Mouse (Mus musculus): Measurements from ENCODE around the gene Ccdc162.

DNA sequence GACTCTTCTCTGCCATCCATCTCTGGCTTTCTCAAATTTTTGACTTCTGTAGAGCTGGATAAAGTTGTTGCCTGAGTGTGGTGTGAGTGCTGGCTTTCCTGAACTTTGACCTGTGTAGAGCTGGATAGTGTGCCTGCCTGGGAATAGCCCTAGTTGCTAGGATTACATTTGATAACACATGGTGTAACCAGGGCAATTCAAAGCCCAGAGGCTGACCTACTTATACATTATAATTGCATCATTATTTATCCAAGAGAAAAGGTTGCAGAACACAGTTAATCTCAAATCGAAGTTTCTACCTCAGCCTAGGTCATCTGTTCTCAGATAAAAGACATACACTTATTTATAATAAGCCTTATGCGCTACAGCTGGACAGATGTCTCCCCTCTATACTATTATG lies 127.8 kb downstream of the Ccdc162 start:
- TF ChIP-seq CTCF (conservative IDR thresholded peaks at IDR 0.05; ENCODE audit: low read length) = no peak
- TF ChIP-seq POU5F1 (IDR thresholded peaks at IDR 0.05; ENCODE audit: borderline replicate concordance, low read length) = no peak
